Mouse (Mus musculus) bone marrow macrophage, adult 2 months (primary cell): ENCODE measurements around the gene P2rx4.

ENCODE experiments used
- CTCF ChIP-seq: IDR thresholded peaks from 2 replicates; pipeline ENCODE4 v1.5.1; 2012; ENCODE audit warnings: low read depth, mild to moderate bottlenecking, low read length, moderate library complexity
- POLR2A ChIP-seq: IDR thresholded peaks from 2 replicates; pipeline ENCODE4 v1.6.1; 2012; ENCODE audit warnings: mild to moderate bottlenecking, low read depth, low read length, borderline replicate concordance

DNA sequence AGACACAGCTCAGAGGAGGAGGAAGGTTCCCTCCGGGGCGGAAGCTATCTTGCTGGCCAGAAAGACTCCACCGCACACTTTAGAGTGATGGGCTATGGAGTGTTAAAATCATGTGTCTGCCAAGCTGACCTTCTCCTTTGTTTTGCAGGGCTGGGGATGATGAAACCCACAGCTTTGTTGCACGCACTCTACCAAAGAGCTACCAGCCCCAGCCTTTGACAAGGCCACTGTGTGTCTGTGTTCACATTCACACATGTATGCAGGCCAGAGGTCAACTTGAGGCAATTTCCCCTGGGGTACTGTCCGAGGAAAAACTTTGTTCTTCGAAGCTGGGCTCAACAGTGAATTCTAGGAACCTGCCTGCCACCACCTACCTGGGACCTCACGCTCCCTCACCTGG, 28.5 kb downstream of the P2rx4 start:
- no peak for TF ChIP-seq CTCF
- no peak for TF ChIP-seq POLR2A
